Mouse (Mus musculus) cerebral cortex, adult 2 months (tissue): ENCODE data around the gene 3110018I06Rik.

ENCODE experiments used
- WGBS: fragments of 180-500 bp; shearing (Covaris S2); methylation state at CpG from one replicate; pipeline ENCODE4 v1.1.7; 2018; 5-methylcytosine and 5-hydroxymethylcytosine counted together

The 3110018I06Rik gene

DNA sequence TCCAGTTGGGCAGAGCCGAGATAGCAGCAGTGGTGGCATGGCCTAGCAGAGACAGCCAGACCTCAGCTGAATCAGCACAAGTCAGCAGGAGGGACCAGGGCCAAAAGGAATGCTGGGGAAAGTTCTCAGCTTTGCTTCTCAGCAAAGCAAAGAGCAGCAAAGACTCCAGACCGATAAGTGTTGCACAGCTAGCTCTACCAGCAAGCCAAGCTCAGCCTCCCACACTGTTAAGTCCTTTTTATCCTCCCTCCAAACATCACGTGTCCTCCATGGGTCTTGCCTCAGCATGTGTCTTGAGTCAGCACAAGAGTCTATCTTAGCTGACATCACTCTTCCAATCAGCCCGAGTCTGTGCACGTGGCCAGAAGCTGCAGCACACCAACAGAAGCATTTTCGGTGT lies at the start of gene 3110018I06Rik:
3110018I06Rik (plus strand) TSS at position 262 of the 400 bp plus-strand sequence.
- 76% methylated on average over 6 of the region's 6 CpGs for WGBS

DNA sequence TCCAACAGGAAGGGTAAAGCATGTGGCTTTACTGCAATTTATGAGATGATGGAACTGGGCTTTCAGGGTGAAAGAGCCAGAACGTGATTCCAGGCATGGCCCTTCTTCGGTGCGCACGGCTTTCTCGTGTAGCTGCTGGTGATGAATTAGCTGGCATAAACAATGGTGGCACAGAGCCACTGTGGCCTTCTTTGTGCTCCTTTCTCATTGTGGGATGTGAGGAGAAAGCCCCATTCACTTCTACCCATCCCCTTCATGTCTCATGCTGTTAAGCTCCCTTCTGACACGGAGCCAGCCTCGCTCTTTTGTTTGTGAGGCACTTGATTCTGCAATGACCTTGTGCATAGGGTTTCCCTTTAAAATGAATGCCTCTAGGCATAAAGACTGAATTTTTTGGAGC lies 43.8 kb upstream of the 3110018I06Rik start:
- 70% methylated on average over 7 of the region's 7 CpGs for WGBS

DNA sequence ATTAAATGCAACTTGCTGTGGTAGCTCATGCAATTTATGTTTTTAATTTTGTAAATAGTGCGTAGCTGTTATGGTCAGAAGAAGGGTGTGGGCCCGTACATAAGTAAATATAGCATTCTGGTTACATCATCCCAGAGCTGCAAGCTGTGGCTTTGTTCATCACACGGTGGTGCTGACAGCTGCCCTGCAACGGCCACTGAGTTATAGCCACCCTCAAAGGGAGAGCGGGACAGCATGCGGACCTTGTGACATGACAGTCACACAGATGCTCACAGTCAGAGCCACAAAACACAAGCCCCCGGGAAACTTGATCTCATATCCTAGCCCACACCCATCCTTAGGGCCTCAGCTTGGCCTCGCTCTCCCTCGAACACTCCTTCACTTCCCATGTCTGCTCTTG lies 30.6 kb upstream of the 3110018I06Rik start:
- 82% methylated on average over 9 of the region's 9 CpGs for WGBS

DNA sequence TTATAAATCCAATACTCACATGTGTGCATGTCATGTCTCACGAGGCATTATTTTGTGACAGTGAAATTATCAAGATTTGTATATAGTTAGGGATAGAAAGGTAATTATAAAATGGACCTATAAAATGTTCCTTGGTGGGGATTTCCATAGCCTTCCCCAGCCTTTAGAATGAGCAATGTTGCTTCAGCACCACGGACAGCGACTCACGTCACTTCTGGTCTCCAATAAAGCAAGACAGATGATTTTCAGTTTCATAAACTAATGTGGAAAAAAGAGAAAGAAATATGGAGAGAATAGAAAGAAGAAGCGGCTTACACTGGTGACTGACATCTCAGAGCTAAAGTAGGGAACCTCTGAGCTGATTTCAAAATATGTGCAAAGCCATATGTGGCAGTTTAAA lies 23.7 kb upstream of the 3110018I06Rik start:
- WGBS: 57% methylated on average over 5 of the region's 5 CpGs

DNA sequence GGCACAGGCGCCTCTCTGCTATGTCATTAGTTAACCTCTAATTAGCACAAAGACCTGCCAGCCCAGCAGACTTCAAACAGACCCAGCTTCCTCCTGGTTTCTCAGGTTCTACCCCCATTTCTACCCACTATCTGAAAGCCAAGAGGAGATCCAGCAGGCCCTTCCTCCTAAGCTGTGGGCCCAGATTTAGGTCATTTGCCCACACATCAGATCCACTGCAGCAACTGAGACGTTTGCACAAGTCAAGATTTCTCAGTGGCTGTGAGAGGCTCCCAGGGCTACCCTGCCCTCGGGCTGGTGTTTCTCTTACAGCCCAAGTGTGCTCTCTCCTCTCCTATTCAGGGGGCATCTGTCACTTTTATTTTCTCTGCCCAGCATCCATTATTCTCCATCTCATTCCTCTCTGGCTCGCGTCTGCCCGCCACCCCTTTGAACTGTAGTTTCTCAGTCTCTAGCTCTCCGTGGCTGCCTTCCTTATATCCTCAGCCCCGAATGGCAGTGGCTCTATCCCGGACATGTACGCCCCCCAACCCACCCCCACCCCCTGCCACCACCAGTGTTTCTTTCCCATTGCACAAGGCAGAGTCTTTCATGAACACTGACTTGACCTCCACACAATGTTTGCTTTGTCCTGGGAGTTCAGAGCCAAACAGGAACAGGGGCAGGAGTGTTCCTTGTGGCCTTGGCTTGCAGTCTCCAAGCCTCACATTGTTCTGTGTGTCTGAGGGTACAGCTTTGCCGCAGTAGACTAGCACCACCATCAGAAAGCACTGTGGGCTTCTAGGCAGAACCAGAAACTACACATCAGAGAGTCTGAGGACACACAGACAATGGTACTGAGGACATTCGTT lies 11.8 kb upstream of the 3110018I06Rik start:
- 45% methylated on average over 12 of the region's 12 CpGs for whole genome bisulfite sequencing

DNA sequence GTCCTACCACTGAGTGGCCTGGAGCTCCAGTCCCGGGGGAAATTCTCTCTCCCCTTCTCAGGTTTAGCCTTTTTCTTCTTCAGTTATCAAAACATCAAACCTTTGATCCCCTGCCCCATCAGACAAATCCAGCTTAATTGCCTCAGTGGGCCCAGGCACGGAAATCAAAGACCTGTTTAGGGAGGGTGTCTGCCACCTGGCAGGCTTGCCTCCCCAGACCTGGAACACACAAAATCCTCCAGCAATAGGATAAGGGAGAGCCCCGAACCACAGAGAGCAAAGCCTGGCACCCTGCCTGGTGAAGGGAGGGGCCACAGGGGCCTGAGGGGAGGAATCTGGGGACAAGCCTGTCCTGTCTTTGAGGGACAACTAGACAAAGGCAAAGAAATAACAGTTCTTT lies 9.1 kb upstream of the 3110018I06Rik start:
- WGBS: 63% methylated on average over 3 of the region's 3 CpGs

DNA sequence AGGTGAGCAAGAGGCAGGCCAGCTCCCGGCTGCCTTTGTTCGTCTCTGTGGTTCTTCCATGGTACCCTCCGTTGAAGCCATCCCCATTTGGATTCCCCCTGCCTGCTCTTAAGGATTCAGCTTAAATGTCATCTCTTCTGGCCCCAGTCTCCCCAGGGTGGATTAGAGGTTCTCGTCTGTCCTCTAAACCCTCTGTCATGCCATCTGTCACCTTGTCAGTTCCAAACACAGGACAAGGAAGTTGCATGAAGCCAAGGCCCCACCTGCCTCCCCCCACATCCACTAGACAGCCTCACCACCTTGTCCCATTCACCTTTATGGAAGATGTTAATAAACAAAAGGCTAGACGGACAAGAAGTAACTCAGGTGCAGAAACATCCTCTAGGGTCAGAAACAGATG lies 5.4 kb upstream of the 3110018I06Rik start:
- 91% methylated on average over 5 of the region's 5 CpGs for WGBS

DNA sequence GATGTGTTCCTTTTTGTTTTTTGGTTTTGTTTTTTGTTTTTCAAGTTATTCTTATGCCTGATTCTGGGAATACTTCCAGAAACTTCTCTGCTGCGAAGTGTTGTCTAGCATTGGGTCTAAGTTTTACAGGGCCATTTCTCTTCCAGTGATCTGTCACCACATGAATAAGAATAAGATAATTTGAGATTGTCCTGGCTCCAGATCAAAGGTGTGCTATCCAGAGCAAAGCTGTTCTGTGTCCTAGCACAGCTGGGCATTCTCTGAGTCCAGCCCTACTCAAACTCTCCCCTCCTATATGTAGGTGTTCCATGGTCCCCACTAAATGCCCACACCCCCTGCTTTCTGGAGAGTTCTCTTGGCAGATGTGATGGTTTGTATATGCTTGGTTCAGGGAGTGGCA lies 2.9 kb downstream of the 3110018I06Rik start:
- WGBS: 62% methylated on average over 1 of the region's 1 CpGs

DNA sequence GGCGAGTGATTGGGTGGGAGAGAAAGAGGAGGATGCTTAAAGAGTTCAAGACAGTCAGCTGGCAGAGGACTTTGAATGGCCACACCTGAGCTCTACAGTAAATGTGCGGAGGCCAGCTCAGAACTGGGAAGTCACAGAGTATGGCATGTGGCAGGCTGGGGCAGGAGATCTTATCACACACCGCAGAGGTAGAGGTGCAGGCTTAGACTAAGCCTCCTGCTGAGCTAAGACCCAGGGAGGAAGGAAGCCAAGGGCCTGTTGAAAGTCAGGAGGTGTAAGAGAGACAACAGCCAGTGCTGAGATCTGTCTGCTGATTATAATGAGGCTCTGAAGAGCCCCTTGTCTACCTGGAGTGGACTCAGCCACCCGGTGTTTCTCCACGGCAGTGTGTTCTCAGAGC lies 8.5 kb downstream of the 3110018I06Rik start:
- WGBS: 76% methylated on average over 5 of the region's 5 CpGs

DNA sequence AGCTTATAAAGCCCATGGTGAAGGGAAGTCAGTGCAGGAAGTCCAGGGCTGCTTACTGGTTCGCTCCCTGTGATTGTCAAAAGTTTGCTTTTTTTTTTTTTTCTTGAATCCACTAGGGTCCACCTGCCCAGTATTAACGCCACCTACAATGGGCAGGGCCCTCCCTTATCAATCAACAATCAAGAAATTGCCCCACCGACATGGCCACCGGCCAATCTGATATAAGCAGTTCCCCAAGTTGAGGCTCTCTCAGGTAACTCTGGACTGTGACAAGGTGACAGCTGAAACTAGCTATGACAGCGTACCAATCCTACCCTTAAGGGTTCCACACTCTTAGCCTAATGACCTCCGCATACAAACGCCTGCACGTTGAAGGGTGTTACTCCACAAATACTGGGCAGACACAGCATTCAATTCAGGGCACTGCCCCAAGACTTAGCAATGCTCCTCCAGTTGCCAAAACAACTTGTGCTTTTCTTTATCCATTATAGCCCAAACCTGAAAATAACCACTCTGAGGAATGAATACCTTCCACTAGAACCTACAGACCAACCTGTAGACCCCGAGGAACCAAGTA lies 21.3 kb downstream of the 3110018I06Rik start:
- WGBS: 85% methylated on average over 9 of the region's 9 CpGs

DNA sequence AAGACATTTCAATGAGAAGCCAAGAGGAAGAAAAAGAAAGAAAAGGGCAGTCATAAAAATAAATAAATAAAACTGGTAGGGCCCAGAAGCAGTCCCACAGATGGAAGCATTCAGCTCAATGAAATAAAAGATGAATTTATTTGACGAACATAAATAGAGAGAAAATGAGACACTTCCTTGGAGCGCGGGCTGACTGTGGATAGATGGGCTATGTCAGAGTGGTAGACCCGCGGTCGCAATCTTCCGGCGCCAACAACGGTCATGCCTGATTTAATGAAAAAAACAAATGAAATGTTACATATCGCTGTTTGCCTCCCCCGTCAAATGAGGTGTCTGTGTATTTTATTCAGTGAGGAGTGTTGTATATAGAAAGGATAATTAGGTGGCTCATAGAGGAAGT lies 22.7 kb downstream of the 3110018I06Rik start:
- WGBS: 88% methylated on average over 11 of the region's 11 CpGs

DNA sequence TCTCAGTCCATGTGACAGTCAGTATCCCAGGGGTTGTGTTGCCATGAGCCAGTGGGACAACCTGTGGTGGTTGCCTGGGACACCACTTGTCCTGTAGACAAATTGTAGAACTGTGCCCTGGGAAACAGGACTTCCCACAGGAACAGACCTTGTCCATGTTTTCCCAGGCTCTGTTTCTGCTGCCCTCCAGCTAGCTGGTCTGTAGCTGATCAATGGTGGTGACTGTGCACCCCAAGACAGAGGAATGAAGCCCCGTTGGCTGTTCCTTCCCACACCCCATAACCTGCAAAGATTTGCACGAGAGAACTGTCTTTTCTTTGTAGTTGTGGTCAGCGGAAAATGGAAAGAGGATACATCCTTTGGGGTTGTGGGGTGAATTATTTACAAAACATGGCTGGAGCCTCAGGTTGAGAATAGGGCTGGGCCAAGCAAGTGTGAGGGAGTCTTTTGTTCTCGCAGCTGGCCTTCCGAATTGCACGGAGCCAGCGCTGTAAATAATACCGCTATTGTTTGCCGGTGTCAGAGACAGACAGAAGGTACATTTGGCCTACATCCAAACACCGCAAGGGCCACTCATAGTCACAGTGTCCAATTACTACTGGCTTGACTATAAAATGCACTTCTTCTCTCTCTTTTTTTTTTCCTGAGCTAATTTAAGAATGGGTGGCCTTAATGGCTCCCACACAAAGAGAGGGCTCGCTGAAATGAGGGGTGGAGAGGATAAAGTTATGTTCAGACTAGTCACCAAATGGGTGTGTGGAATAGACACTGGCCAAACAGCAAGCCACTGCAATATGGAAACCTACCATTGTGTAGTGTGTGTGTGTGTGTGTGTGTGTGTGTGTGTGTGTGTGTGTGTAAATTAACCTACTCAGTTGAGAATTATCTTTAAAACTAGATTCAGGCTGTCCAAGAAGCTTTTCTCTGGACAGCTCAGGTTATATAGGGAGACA lies 28.1 kb downstream of the 3110018I06Rik start:
- WGBS: 49% methylated on average over 11 of the region's 11 CpGs

DNA sequence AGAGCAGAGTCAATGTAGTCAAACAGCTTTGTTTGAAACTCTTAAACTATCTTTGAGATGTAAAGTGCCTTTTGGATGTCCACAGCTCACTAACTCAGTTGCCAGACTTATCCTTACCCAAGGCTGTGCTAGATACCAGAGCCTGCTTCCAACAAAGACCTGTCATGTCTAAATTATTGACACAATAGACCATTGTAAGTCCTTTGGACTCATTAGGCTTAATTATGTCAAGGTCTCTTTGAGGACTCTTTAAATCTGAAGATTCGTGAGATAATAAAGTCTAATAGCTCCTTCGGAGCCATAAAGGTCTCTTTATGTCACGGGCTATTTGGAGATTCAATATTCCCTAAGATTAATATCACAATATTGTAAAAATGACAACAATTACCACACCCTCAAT lies 32.5 kb downstream of the 3110018I06Rik start:
- 88% methylated on average over 3 of the region's 3 CpGs for WGBS

DNA sequence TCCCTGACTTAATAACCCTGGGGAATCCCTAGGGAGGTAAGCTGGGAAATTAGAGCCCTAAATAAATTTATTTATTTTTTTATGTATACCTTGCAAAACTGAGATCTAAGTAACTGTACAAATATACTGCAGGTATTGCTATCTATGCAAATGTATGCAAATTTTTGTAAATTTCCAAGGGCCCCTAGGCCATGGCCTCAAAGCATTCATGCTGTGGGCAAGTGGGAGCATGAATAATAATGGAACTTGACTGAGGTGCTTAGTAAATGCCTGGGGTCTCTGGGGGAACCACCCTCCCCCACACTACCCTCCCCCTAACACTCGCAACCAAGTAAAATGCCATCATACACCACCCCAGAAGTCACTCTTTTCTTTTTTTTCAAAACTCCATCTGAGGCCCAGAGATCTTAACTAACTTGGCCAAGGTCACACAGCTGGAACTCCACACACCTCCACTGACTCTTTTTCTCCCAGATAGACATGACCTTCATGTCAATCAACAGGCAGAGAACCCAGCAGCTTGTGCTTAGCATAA lies 40.0 kb downstream of the 3110018I06Rik start:
- WGBS: 75% methylated on average over 1 of the region's 1 CpGs

DNA sequence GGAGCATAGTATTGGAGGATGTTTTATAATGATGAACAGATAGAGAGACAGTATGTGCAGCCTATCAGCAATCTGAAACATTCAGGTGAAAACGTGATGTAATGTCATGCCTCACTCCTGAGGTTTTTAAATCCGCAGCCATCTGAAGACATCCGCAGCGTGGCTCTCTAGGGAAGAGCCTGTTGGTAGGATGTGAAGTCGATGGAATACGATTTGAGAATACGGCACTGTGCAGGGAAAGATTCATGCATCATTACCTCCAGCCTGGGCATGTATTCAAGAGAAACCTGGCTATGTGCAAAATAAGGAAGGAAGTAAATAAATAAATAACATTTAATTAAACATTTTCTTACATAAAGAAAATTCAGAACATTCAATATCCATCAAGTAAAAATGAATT lies 44.4 kb downstream of the 3110018I06Rik start:
- WGBS: 79% methylated on average over 7 of the region's 7 CpGs
